Mouse (Mus musculus): ENCODE measurements around the gene Mrps18b.

DNA sequence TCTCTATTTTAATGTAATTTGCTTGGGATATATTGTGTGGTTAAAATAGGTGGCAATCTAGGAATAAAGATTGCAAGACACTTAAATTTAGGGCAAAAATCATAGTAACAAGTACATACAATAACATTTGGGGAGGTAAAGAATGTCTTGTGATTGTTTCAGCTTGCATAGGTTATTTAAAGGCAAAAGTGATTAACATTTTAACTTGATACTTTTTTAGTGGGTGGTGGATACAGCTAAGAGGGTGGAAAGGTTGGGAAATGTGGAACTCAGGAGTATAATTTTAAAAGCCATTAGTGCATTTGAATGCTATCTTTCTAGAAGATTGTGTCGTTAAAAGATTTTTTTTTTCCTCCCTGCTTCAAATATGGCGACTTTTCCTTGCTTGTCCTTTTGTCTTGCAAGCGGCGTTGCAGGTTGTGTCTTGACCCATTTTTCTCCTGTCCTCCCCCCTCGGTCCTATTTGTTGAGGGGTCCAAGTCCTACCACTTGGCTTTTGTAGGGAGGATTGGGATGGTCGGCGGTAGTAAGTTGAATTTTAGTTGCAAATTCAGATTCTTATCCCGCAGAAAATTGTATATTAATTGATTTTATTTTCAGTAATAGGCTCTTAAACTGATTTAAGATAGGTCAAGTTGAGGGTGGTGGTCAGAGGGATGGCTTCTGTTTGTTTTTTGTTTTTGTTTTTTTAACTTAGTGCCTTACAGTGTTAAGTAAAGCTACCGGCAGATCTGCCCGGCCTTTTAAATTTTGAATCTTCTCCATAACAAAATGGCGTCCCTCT is 2.3 kb upstream of the Mrps18b start:
- no peak for TF ChIP-seq POLR2A (IDR thresholded peaks at IDR 0.05; ENCODE audit: low read depth, low read length)
- TF ChIP-seq CTCF (IDR thresholded peaks at IDR 0.05; ENCODE audit: extremely low read depth, insufficient read depth, insufficient read length, insufficient replicate concordance): no peak
